Mouse (Mus musculus) liver, embryonic 13.5 days (tissue): ENCODE results near the gene Galns. TPM values are rescaled to one million over a fixed set of nuclear protein-coding genes. Genes with fewer than 3 reads are reported as not detected.
A peak's percentile ranks its signal among the peaks of the same experiment; 100 is the strongest.

ENCODE experiments used
- ATAC-seq: fragments of 200-750 bp; cut with Nextera tagmentation; 2 replicates; pipeline ENCODE4 v1.8.0; 2017; ENCODE audit warnings: low read depth, mild to moderate bottlenecking, moderate number of reproducible peaks, moderate library complexity
- DNase-seq: peaks from one replicate; pipeline ENCODE4 v3.0.0; 2022
- H3K27ac ChIP-seq: fragments of 300-500 bp; sonication (generic); 2 replicates; pipeline ENCODE4 v1.5.1; 2015; ENCODE audit warnings: moderate library complexity, mild to moderate bottlenecking, inconsistent platforms
- H3K27me3 ChIP-seq: fragments of 300-500 bp; sonication (generic); 2 replicates; pipeline ENCODE4 v1.6.1; 2015; ENCODE audit warnings: mild to moderate bottlenecking, inconsistent platforms
- H3K36me3 ChIP-seq: fragments of 300-500 bp; sonication (generic); 2 replicates; pipeline ENCODE4 v1.6.1; 2015; ENCODE audit warnings: mild to moderate bottlenecking, inconsistent platforms
- H3K4me1 ChIP-seq: fragments of 300-500 bp; sonication (generic); replicated peaks from 2 replicates; pipeline ENCODE4 v1.6.1; 2015; ENCODE audit warnings: inconsistent platforms
- H3K4me2 ChIP-seq: fragments of 300-500 bp; sonication (generic); 2 replicates; pipeline ENCODE4 v1.6.1; 2015; ENCODE audit warnings: inconsistent platforms, mild to moderate bottlenecking, moderate library complexity
- H3K4me3 ChIP-seq: fragments of 300-500 bp; sonication (generic); replicated peaks from 2 replicates; pipeline ENCODE4 v1.5.1; 2015; ENCODE audit warnings: mild to moderate bottlenecking, inconsistent platforms
- H3K9ac ChIP-seq: fragments of 300-500 bp; sonication (generic); 2 replicates; pipeline ENCODE4 v1.6.1; 2015; ENCODE audit warnings: mild to moderate bottlenecking, inconsistent platforms
- H3K9me3 ChIP-seq: fragments of 300-500 bp; sonication (generic); replicated peaks from 2 replicates; pipeline ENCODE4 v1.6.1; 2016; ENCODE audit warnings: inconsistent platforms
- WGBS: fragments of 180-500 bp; shearing (Covaris S2); methylation state at CpG from one replicate; pipeline ENCODE4 v1.1.7; 2015; ENCODE audit not compliant: insufficient replicate concordance; 5-methylcytosine and 5-hydroxymethylcytosine counted together
- polyA plus RNA-seq: library from polyadenylated mRNA; unstranded; fragments of >200 nt; fragmentation: Nextera tagmentation; extraction: Ambion mirVana; gene quantifications from 2 replicates; pipeline ENCODE4 v1.2.1, GENCODE M21; 2015

The Galns gene
- polyA plus RNA-seq, 1 experiment from 2014 or later: 4.0 TPM

GRCm38 (mm10) chr8:122548891-122549439 lies 62.3 kb downstream of the Galns start:
- no peak for DNase-seq
- peak overlapping the region; percentile 99 for H3K27ac ChIP-seq
- ATAC-seq: no peak
- H3K4me1 ChIP-seq: peaks cover 80% of the 10 kb centered on the region
- no peaks in the 10 kb centered on the region for H3K27me3 ChIP-seq
- H3K4me3 ChIP-seq: peak overlapping the region; percentile 99
- peak overlapping the region; percentile 99 for H3K4me2 ChIP-seq
- H3K36me3 ChIP-seq: peaks cover 18% of the 10 kb centered on the region
- WGBS: 51% methylated on average over 3 of the region's 3 CpGs
- no peaks in the 10 kb centered on the region for H3K9me3 ChIP-seq
- peak overlapping the region; percentile 99 for H3K9ac ChIP-seq

DNA sequence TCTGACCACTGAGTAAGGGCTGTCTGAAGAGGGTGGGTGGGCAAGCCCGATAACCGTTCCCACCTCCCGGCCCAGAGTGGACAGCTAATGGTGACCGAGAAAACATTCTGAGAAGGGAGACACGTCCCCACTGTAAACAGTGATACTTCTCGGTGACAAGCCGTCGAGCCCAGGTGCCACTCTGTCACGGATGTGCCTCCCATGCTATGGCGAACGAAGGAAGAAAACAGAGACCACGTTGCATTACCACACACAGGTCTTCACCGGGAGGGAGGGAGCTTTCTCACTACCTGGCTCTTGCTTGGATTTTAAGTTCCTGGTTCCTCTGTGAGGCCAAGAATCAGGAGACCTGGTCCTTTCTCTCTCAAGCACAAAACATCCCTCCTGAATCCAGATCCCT lies 62.9 kb downstream of the Galns start:
- no peaks in the 10 kb centered on the region for H3K9me3 ChIP-seq
- peak overlapping the region; percentile 99 for H3K9ac ChIP-seq
- H3K4me2 ChIP-seq: peak overlapping the region; percentile 99
- peaks cover 80% of the 10 kb centered on the region for H3K4me1 ChIP-seq
- no peak for DNase-seq
- no peaks in the 10 kb centered on the region for H3K27me3 ChIP-seq
- H3K36me3 ChIP-seq: peaks cover 24% of the 10 kb centered on the region
- 32% methylated on average over 13 of the region's 13 CpGs for WGBS
- peak overlapping the region; percentile 99 for H3K27ac ChIP-seq
- no peak for ATAC-seq
- H3K4me3 ChIP-seq: peak overlapping the region; percentile 99

DNA sequence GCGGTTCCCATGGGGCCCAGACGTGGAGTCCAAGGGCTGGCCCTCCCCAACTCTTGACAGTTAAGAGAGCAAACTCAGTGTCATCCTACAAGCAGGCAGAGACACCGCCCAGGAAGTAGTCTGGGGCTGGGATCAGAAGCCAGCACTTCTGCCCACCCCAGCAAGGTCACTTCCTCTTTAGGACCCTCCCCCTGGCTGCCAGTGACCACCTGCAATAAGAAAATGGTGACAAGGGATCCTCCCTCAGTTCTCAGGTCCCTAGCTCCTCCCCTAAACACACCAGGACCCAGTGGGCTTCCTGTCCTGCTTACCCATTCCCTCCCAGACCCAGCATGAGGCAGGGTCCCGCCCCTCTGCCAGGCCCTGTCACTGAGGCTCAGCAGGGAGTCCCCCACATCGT lies 63.4 kb downstream of the Galns start:
- Histone ChIP-seq H3K4me3 (peak overlapping the region; percentile 99), H3K9me3 (no peaks in the 10 kb centered on the region), H3K27me3 (no peaks in the 10 kb centered on the region), H3K27ac (peak overlapping the region; percentile 99), H3K36me3 (peaks cover 29% of the 10 kb centered on the region), H3K4me1 (peaks cover 83% of the 10 kb centered on the region), H3K9ac (peak overlapping the region; percentile 99), H3K4me2 (peak overlapping the region; percentile 99)
- DNase-seq (peak; percentile 82), ATAC-seq (peak; percentile 72)
- WGBS: 3% methylated on average over 5 of the region's 5 CpGs

DNA sequence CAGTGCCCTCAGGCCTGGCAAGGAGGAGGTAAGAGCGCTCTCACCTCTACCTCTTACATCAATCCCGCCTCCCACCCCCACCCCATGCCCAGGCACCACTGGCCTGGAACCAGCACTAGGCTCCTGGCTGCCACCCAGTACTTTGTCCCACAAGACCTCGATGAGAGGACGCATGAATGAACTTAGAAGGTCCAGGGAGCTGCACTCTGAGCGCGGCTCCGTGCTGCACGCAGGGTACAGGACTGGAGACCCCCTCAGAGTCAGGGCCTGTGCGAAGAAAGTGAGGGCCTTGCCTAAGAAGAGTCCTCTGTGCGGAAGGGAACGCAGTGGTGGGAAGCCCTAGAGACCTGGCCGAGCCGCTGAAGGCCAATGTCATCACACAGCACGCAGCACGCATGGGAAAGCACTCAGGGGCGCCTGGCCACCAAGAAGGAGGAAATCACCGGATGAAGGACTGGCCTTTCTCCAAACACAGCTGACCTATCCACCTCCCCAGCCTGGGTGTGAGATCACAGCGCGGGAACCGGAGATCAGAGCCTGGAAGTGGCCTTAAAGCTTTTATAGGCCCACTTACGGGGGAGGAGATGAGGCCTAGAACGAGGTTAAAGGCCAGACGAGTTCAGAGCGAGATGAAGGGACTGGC lies 64.3 kb downstream of the Galns start:
- Histone ChIP-seq H3K4me2 (peak overlapping the region; percentile 99), H3K9ac (peak overlapping the region; percentile 99), H3K4me3 (peak overlapping the region; percentile 99), H3K4me1 (peaks cover 88% of the 10 kb centered on the region), H3K36me3 (peaks cover 38% of the 10 kb centered on the region), H3K9me3 (no peaks in the 10 kb centered on the region), H3K27ac (peak overlapping the region; percentile 99), H3K27me3 (no peaks in the 10 kb centered on the region)
- WGBS: 58% methylated on average over 24 of the region's 24 CpGs
- DNase-seq (no peak), ATAC-seq (no peak)

- ATAC-seq: peak; percentile 86
- Histone ChIP-seq H3K36me3 (peaks cover 45% of the 10 kb centered on the region), H3K27ac (peak overlapping the region; percentile 99), H3K27me3 (no peaks in the 10 kb centered on the region), H3K4me2 (peak overlapping the region; percentile 99), H3K9me3 (no peaks in the 10 kb centered on the region), H3K9ac (peak overlapping the region; percentile 99), H3K4me1 (peaks cover 91% of the 10 kb centered on the region), H3K4me3 (peak overlapping the region; percentile 99)
- 33% methylated on average over 7 of the region's 7 CpGs for WGBS
- peak; percentile 87 for DNase-seq
Observed at GRCm38 (mm10) chr8:122546066-122546755, 65.1 kb downstream of the Galns start.

DNA sequence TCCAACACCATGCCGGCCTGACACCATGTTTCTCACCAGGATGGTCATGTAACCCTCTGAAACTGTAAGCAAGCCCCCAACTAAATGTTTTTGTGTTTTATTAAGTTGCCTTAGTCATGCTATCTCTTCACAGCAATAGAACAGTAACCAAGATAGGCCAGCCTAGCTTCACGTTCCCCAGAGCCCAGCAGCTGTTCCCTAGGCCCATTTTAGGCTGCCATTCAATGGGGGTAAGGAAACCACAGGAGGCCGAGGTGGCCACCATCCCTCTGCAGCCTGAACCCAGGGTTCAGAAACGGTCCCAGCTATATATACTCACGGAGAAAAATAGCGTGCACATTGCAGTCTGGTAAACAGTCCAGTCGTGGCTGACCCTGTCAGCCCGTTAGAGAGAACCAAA lies 67.1 kb downstream of the Galns start:
- Histone ChIP-seq H3K27ac (peak overlapping the region; percentile 99), H3K27me3 (no peaks in the 10 kb centered on the region), H3K4me2 (no peak overlapping the region), H3K4me3 (no peak overlapping the region), H3K36me3 (peaks cover 56% of the 10 kb centered on the region), H3K9ac (peak overlapping the region; percentile 30; the same call in 1 of the 2 replicates), H3K9me3 (no peaks in the 10 kb centered on the region), H3K4me1 (peaks cover 99% of the 10 kb centered on the region)
- WGBS: 79% methylated on average over 8 of the region's 8 CpGs
- DNase-seq (no peak), ATAC-seq (no peak)

GRCm38 (mm10) chr8:122538310-122539076 lies 72.8 kb downstream of the Galns start:
- DNase-seq (peak; percentile 52), ATAC-seq (peak; percentile 39)
- Histone ChIP-seq H3K4me1 (peaks cover 93% of the 10 kb centered on the region), H3K27me3 (no peaks in the 10 kb centered on the region), H3K9ac (peak overlapping the region; percentile 78), H3K4me2 (peak overlapping the region; percentile 78), H3K9me3 (no peaks in the 10 kb centered on the region), H3K27ac (peak overlapping the region; percentile 98), H3K36me3 (peaks cover 65% of the 10 kb centered on the region), H3K4me3 (peak overlapping the region; percentile 48; the same call in 1 of the 2 replicates)
- 53% methylated on average over 9 of the region's 9 CpGs for WGBS

- 8% methylated on average over 2 of the region's 2 CpGs for WGBS
- Histone ChIP-seq H3K36me3 (peaks cover 63% of the 10 kb centered on the region), H3K27me3 (no peaks in the 10 kb centered on the region), H3K9me3 (no peaks in the 10 kb centered on the region), H3K27ac (peak overlapping the region; percentile 98), H3K4me2 (peak overlapping the region; percentile 78), H3K9ac (peak overlapping the region; percentile 78), H3K4me1 (peaks cover 93% of the 10 kb centered on the region), H3K4me3 (peak overlapping the region; percentile 48)
- ATAC-seq: peak; percentile 94
- DNase-seq: peak; percentile 82
Observed at GRCm38 (mm10) chr8:122537812-122538211, 73.5 kb downstream of the Galns start.

DNA sequence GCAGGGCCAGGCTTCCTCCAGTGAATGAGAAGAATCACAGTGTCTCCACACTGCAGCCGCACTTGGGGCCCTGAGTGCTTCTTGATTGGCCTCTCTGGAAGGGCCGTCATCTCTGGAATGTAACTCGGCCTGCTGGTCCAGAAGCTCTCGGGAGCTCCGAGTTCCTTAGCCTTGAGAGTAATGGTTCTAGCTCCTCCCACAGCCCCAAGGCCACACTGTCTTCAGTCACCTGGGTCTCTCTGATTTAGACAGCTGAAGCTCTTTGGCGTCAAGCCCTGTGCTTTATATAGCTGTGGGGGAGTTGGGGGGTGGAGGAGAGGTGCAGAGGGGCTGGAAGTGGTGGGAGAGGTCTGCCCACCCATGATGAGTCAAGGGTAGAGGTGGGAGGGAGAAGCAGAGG lies 74.2 kb downstream of the Galns start:
- H3K4me3 ChIP-seq: peak overlapping the region; percentile 48
- no peaks in the 10 kb centered on the region for H3K27me3 ChIP-seq
- no peak for DNase-seq
- no peaks in the 10 kb centered on the region for H3K9me3 ChIP-seq
- peak overlapping the region; percentile 78 for H3K4me2 ChIP-seq
- H3K9ac ChIP-seq: peak overlapping the region; percentile 78
- ATAC-seq: no peak
- peaks cover 93% of the 10 kb centered on the region for H3K4me1 ChIP-seq
- H3K36me3 ChIP-seq: peaks cover 59% of the 10 kb centered on the region
- peak overlapping the region; percentile 98 for H3K27ac ChIP-seq
- WGBS: 33% methylated on average over 6 of the region's 6 CpGs

- DNase-seq (no peak), ATAC-seq (no peak)
- no peak overlapping the region for H3K9ac ChIP-seq
- H3K4me2 ChIP-seq: no peak overlapping the region
- peaks cover 62% of the 10 kb centered on the region for H3K36me3 ChIP-seq
- H3K4me3 ChIP-seq: no peak overlapping the region
- peak overlapping the region; percentile 59 for H3K27ac ChIP-seq
- H3K27me3 ChIP-seq: no peaks in the 10 kb centered on the region
- 82% methylated on average over 8 of the region's 8 CpGs for WGBS
- H3K9me3 ChIP-seq: no peaks in the 10 kb centered on the region
- H3K4me1 ChIP-seq: peaks cover 88% of the 10 kb centered on the region
Observed at GRCm38 (mm10) chr8:122531312-122531711, 80.0 kb downstream of the Galns start.

DNA sequence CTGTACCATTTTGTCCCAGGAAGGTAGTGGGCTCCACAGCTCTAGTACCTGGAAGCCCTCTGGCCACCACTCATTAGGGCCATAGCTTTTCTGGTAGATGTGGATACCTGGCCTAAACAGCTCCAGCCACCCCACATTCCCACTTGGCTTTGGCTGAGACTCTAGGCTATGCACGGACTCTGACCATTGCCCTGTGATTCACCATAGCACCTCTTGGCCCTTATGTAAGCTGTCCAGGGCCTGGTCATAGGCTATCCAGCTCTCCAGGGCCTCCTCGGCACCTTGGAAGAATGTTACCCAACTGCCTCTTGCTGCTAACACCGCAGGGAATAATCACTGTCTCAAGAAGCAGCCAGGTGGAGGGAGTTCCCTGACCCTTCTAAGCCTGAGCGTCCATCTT lies 82.1 kb downstream of the Galns start:
- WGBS: 89% methylated on average over 4 of the region's 4 CpGs
- no peak for ATAC-seq
- 0 out of 2 replicates have a peak overlapping the region, but pooled peaks have one; percentile 2 for H3K27ac ChIP-seq
- H3K9ac ChIP-seq: no peak overlapping the region
- no peak overlapping the region for H3K4me2 ChIP-seq
- peaks cover 91% of the 10 kb centered on the region for H3K4me1 ChIP-seq
- no peaks in the 10 kb centered on the region for H3K27me3 ChIP-seq
- DNase-seq: no peak
- no peaks in the 10 kb centered on the region for H3K9me3 ChIP-seq
- peaks cover 51% of the 10 kb centered on the region for H3K36me3 ChIP-seq
- H3K4me3 ChIP-seq: no peak overlapping the region
